ENCODE assay signal across 8 mouse cellular contexts in genomic region chr13:100552009-100552368, GRCm38 (mm10). TPM values are rescaled to one million over a fixed set of nuclear protein-coding genes. Genes with fewer than 3 reads are reported as not detected.
DNase-seq lines count a peak whose midpoint lies in the region; ATAC-seq lines count a peak whose summit lies in the region.

No protein-coding gene starts in this region.

- peaks cover 60% of the 10 kb centered on the region for H3K27me3 ChIP-seq in hindbrain, embryonic 14.5 days (ENCODE audit: control insufficient read depth, insufficient read depth, low read length)
- H3K27me3 ChIP-seq in midbrain, embryonic 12.5 days: peaks cover 58% of the 10 kb centered on the region

- peak overlapping the region; percentile 100 for H3K4me2 ChIP-seq in hindbrain, embryonic 14.5 days (replicated peaks)
- peak overlapping the region; percentile 99 for H3K4me2 ChIP-seq in midbrain, embryonic 12.5 days (replicated peaks)

- H3K9me3 ChIP-seq in hindbrain, embryonic 14.5 days (ENCODE audit: control insufficient read depth, low read length): no peaks in the 10 kb centered on the region
- no peaks in the 10 kb centered on the region for H3K9me3 ChIP-seq in midbrain, embryonic 12.5 days

- H3K4me1 ChIP-seq in hindbrain, embryonic 14.5 days (replicated peaks; ENCODE audit: control insufficient read depth, insufficient read depth, low read length): peaks cover 13% of the 10 kb centered on the region
- H3K4me1 ChIP-seq in midbrain, embryonic 12.5 days: peaks cover 20% of the 10 kb centered on the region

- H3K9ac ChIP-seq in hindbrain, embryonic 14.5 days: peak overlapping the region; percentile 55
- H3K9ac ChIP-seq in midbrain, embryonic 12.5 days (replicated peaks): peak overlapping the region; percentile 44

- DNase-seq in frontal cortex, postnatal 36 days (ENCODE audit: low spot score in 2 of 2): peak; percentile 1 to 6
- DNase-seq in frontal cortex, postnatal 10 days (ENCODE audit: low spot score in 2 of 2): no peak
- peak; percentile 0 for DNase-seq in right cerebral cortex, adult 18-20 months
- no peak for DNase-seq in right cerebral cortex, postnatal 36 days (ENCODE audit: low spot score in 2 of 2)
- DNase-seq in hindbrain, embryonic 14.5 days (ENCODE audit: low spot score): peak; percentile 30
- no peak for DNase-seq in cerebellum, adult 9-10 months

- H3K4me3 ChIP-seq in hindbrain, embryonic 14.5 days (replicated peaks; ENCODE audit: low read length): peak overlapping the region; percentile 57
- peak overlapping the region; percentile 60 for H3K4me3 ChIP-seq in midbrain, embryonic 12.5 days

- peak; percentile 63; the same call in 1 of the 2 replicates for ATAC-seq in hindbrain, embryonic 14.5 days (ENCODE audit: low FRiP score)
- no peak for ATAC-seq in midbrain, embryonic 12.5 days (ENCODE audit: low FRiP score, low read depth)
- ATAC-seq in erythroid progenitor cell, adult 5-6 weeks (replicated peaks; ENCODE audit: low FRiP score, poor library complexity, severe bottlenecking): no peak

- WGBS in hindbrain, embryonic 14.5 days: 0% methylated on average over 35 of the region's 35 CpGs
- WGBS in midbrain, embryonic 12.5 days: under 1% methylated on average over 35 of the region's 35 CpGs

- no peaks in the 10 kb centered on the region for H3K36me3 ChIP-seq in hindbrain, embryonic 14.5 days (replicated peaks; ENCODE audit: control insufficient read depth, insufficient read depth)
- H3K36me3 ChIP-seq in midbrain, embryonic 12.5 days: no peaks in the 10 kb centered on the region

- no peak overlapping the region for H3K27ac ChIP-seq in hindbrain, embryonic 14.5 days
- H3K27ac ChIP-seq in midbrain, embryonic 12.5 days (replicated peaks): no peak overlapping the region

RNA-seq across cellular contexts. Expression of gene Ocln, which starts 0.5 kb away (rescaled TPM):
- polyA plus RNA-seq in hindbrain, embryonic 14.5 days (2014; fragmentation: Nextera tagmentation; extraction: Ambion mirVana): 11.0 and 13.1 TPM in 2 replicates
- 2.9 and 3.3 TPM in 2 replicates for polyA plus RNA-seq in midbrain, embryonic 12.5 days (2016; fragmentation: Nextera tagmentation; extraction: Ambion mirVana)
- not detected in 2 replicates for total RNA-seq in erythroid progenitor cell, adult 5-6 weeks (2015; ENCODE audit: low replicate concordance)
- not detected in 2 replicates for total RNA-seq in erythroid progenitor cell, adult 5-6 weeks (2017; ENCODE audit: low replicate concordance)

RNA-seq across cellular contexts. Expression of gene Gtf2h2, which starts 59.6 kb away (rescaled TPM):
- polyA plus RNA-seq in hindbrain, embryonic 14.5 days (2014; fragmentation: Nextera tagmentation; extraction: Ambion mirVana): 77.3 and 81.3 TPM in 2 replicates
- 81.9 and 88.8 TPM in 2 replicates for polyA plus RNA-seq in midbrain, embryonic 12.5 days (2016; fragmentation: Nextera tagmentation; extraction: Ambion mirVana)
- total RNA-seq in erythroid progenitor cell, adult 5-6 weeks (2015; ENCODE audit: low replicate concordance): 13.4 and 25.9 TPM in 2 replicates
- total RNA-seq in erythroid progenitor cell, adult 5-6 weeks (2017; ENCODE audit: low replicate concordance): 13.9 and 15.7 TPM in 2 replicates

Comparison
In these comparisons a context has a peak if more than half of its experiments do, and no peak if none do; other contexts are left out.
1. DNase-seq: peak in frontal cortex, postnatal 36 days (2 of 2), right cerebral cortex, adult 18-20 months (single experiment) and hindbrain, embryonic 14.5 days (single experiment); none in frontal cortex, postnatal 10 days (0 of 2), right cerebral cortex, postnatal 36 days (0 of 2) and cerebellum, adult 9-10 months (single experiment).